ENCODE assay signal across 20 mouse cellular contexts in genomic region chr12:75520395-75520794, GRCm38 (mm10).
DNase-seq lines count a peak whose midpoint lies in the region; ATAC-seq and TF ChIP-seq lines count a peak whose summit lies in the region.
"Had no signal": no experiment of that assay in that cellular context is flagged by ENCODE, and none has a peak within 500 bp of the region (broad histone marks: within the 10 kb centered on the region; RNA-seq: fewer than 3 reads in every experiment).

No protein-coding gene starts in this region.

- H3K27ac ChIP-seq in embryonic facial prominence, embryonic 14.5 days (replicated peaks; ENCODE audit: low read depth, low read length) = 0 out of 2 replicates have a peak overlapping the region, but pooled peaks have one; percentile 28
- no peak overlapping the region for H3K27ac ChIP-seq in embryonic facial prominence, embryonic 10.5 days (replicated peaks)
- no peak overlapping the region for H3K27ac ChIP-seq in kidney, embryonic 16.5 days (ENCODE audit: low read length)
- peak overlapping the region; percentile 75; the same call in 1 of the 2 replicates for H3K27ac ChIP-seq in ES-E14 (ENCODE audit: insufficient read depth, low read depth, low read length, poor library complexity, severe bottlenecking)
- H3K27ac ChIP-seq in forebrain, postnatal 0 days (ENCODE audit: low read depth, low read length) = peak overlapping the region; percentile 30; the same call in 1 of the 2 replicates
- H3K27ac ChIP-seq: limb, embryonic 13.5 days; macrophage had no signal

- H3K9ac ChIP-seq in embryonic facial prominence, embryonic 14.5 days (ENCODE audit: low read depth, low read length) = no peak overlapping the region
- no peak overlapping the region for H3K9ac ChIP-seq in kidney, embryonic 16.5 days (replicated peaks; ENCODE audit: low read length)
- no peak overlapping the region for H3K9ac ChIP-seq in ES-E14 (ENCODE audit: insufficient read depth, low read depth, low read length, poor library complexity, severe bottlenecking)
- no peak overlapping the region for H3K9ac ChIP-seq in forebrain, postnatal 0 days
- H3K9ac ChIP-seq: heart, embryonic 12.5 days; kidney, embryonic 15.5 days; limb, embryonic 13.5 days; liver, postnatal 0 days had no signal

- no peaks in the 10 kb centered on the region for H3K9me3 ChIP-seq in embryonic facial prominence, embryonic 14.5 days (ENCODE audit: control insufficient read depth, low read length)
- no peaks in the 10 kb centered on the region for H3K9me3 ChIP-seq in embryonic facial prominence, embryonic 10.5 days
- H3K9me3 ChIP-seq in kidney, embryonic 16.5 days (ENCODE audit: low read length) = no peaks in the 10 kb centered on the region
- H3K9me3 ChIP-seq in ES-E14 (ENCODE audit: control insufficient read depth, insufficient read depth, low read depth, low read length) = no peaks in the 10 kb centered on the region
- H3K9me3 ChIP-seq in forebrain, postnatal 0 days (ENCODE audit: low read length) = no peaks in the 10 kb centered on the region
- H3K9me3 ChIP-seq: heart, embryonic 12.5 days; kidney, embryonic 15.5 days; limb, embryonic 13.5 days had no signal

- in situ Hi-C loops in ES-E14 (cut with MboI; ENCODE audit: low sequenced_read_pairs in 2 of 2, unreplicated experiment in 2 of 2) = no loop called here

- no peaks in the 10 kb centered on the region for H3K36me3 ChIP-seq in embryonic facial prominence, embryonic 14.5 days (ENCODE audit: control insufficient read depth, insufficient read depth, low read length)
- H3K36me3 ChIP-seq in embryonic facial prominence, embryonic 10.5 days (replicated peaks) = peaks cover 2% of the 10 kb centered on the region; the same call in 1 of the 2 replicates
- H3K36me3 ChIP-seq in kidney, embryonic 16.5 days (ENCODE audit: insufficient read depth, low read length) = no peaks in the 10 kb centered on the region
- H3K36me3 ChIP-seq in ES-E14 (ENCODE audit: control insufficient read depth, insufficient read depth, low read length, poor library complexity, severe bottlenecking) = no peaks in the 10 kb centered on the region
- H3K36me3 ChIP-seq in forebrain, postnatal 0 days (ENCODE audit: insufficient read depth) = no peaks in the 10 kb centered on the region

- 0 out of 2 replicates have a peak, but pooled peaks have one; percentile 26 for ATAC-seq in embryonic facial prominence, embryonic 14.5 days (ENCODE audit: low read depth)
- 0 out of 2 replicates have a peak, but pooled peaks have one; percentile 31 for ATAC-seq in kidney, embryonic 16.5 days (ENCODE audit: low FRiP score, low TSS enrichment)
- peak; percentile 51 for ATAC-seq in forebrain, postnatal 0 days
- ATAC-seq: liver, postnatal 0 days had no signal

- DNase-seq in embryonic facial prominence, embryonic 14.5 days (ENCODE audit: low spot score) = no peak
- no peak for DNase-seq in embryonic facial prominence, embryonic 10.5 days (ENCODE audit: low spot score)
- DNase-seq in kidney, postnatal 25 days = no peak
- no peak for DNase-seq in ES-E14 (ENCODE audit: low read depth, low spot score)
- DNase-seq in forebrain, postnatal 0 days = peak; percentile 20
- DNase-seq in adrenal gland, adult 2 months = no peak
- no peak for DNase-seq in right cerebral cortex, postnatal 25 days
- DNase-seq: adrenal gland, postnatal 25 days; cerebellum, postnatal 25 days; gastrocnemius, postnatal 14 days; liver, postnatal 0 days; right cerebral cortex, postnatal 14 days; thymus, postnatal 14 days had no signal

- H3K4me1 ChIP-seq in embryonic facial prominence, embryonic 14.5 days (ENCODE audit: control insufficient read depth, insufficient read depth, low read length) = peaks cover 14% of the 10 kb centered on the region
- H3K4me1 ChIP-seq in embryonic facial prominence, embryonic 10.5 days = peaks cover 23% of the 10 kb centered on the region
- H3K4me1 ChIP-seq in kidney, embryonic 16.5 days (ENCODE audit: insufficient read depth, low read length) = peaks cover 17% of the 10 kb centered on the region
- peaks cover 6 to 22% of the 10 kb centered on the region in 2 experiments; a peak in 3 of 4 replicates for H3K4me1 ChIP-seq in ES-E14 (ENCODE audit: control insufficient read depth in 2 of 2, insufficient read depth in 2 of 2, low read length in 2 of 2, poor library complexity in 1 of 2)
- no peaks in the 10 kb centered on the region; the same call in 1 of the 2 replicates for H3K4me1 ChIP-seq in forebrain, postnatal 0 days (ENCODE audit: insufficient read depth)

- no peak overlapping the region for H3K4me2 ChIP-seq in embryonic facial prominence, embryonic 14.5 days (ENCODE audit: low read depth, low read length)
- H3K4me2 ChIP-seq in kidney, embryonic 16.5 days (replicated peaks; ENCODE audit: low read depth, low read length) = no peak overlapping the region
- no peak overlapping the region for H3K4me2 ChIP-seq in forebrain, postnatal 0 days (ENCODE audit: low read depth)
- H3K4me2 ChIP-seq: heart, embryonic 12.5 days; kidney, embryonic 15.5 days; limb, embryonic 13.5 days had no signal

- no peak for TF ChIP-seq CTCF in forebrain, postnatal 0 days (IDR thresholded peaks at IDR 0.05; ENCODE audit: low read depth)

- WGBS in embryonic facial prominence, embryonic 14.5 days = 68% methylated on average over 3 of the region's 3 CpGs
- 80% methylated on average over 3 of the region's 3 CpGs for WGBS in embryonic facial prominence, embryonic 10.5 days
- WGBS in kidney, embryonic 16.5 days = 65% methylated on average over 3 of the region's 3 CpGs
- whole genome bisulfite sequencing in forebrain, postnatal 0 days = 38% methylated on average over 3 of the region's 3 CpGs

- no peaks in the 10 kb centered on the region for H3K27me3 ChIP-seq in embryonic facial prominence, embryonic 14.5 days (replicated peaks; ENCODE audit: control insufficient read depth, insufficient read depth, low read length)
- no peaks in the 10 kb centered on the region for H3K27me3 ChIP-seq in embryonic facial prominence, embryonic 10.5 days (replicated peaks; ENCODE audit: low read depth, poor library complexity, severe bottlenecking)
- no peaks in the 10 kb centered on the region for H3K27me3 ChIP-seq in kidney, embryonic 16.5 days (ENCODE audit: insufficient read depth, low read length)
- H3K27me3 ChIP-seq in forebrain, postnatal 0 days (ENCODE audit: insufficient read depth, low read length) = no peaks in the 10 kb centered on the region
- H3K27me3 ChIP-seq: CH12.LX; heart, embryonic 12.5 days; kidney, embryonic 15.5 days; limb, embryonic 13.5 days had no signal

- no peak overlapping the region for H3K4me3 ChIP-seq in embryonic facial prominence, embryonic 14.5 days (ENCODE audit: low read depth, low read length)
- no peak overlapping the region for H3K4me3 ChIP-seq in embryonic facial prominence, embryonic 10.5 days
- no peak overlapping the region for H3K4me3 ChIP-seq in kidney, embryonic 16.5 days (ENCODE audit: low read length)
- no peak overlapping the region for H3K4me3 ChIP-seq in ES-E14 (ENCODE audit: insufficient read depth in 1 of 2, low read depth in 1 of 2, low read length in 2 of 2, poor library complexity in 1 of 2, severe bottlenecking in 1 of 2)
- H3K4me3 ChIP-seq in forebrain, postnatal 0 days (ENCODE audit: low read depth, low read length) = no peak overlapping the region
- H3K4me3 ChIP-seq: heart, embryonic 12.5 days; kidney, embryonic 15.5 days; limb, embryonic 13.5 days; myocyte had no signal

TF ChIP-seq in ES-E14, 5 proteins besides CTCF, POLR2A, EP300 and RAD21:
- TF ChIP-seq HCFC1 (IDR thresholded peaks at IDR 0.05; ENCODE audit: borderline replicate concordance, insufficient read depth, low read length) (no peak), MAFK (IDR thresholded peaks at IDR 0.05; ENCODE audit: insufficient read depth, low read depth, low read length) (no peak), ZC3H11A (IDR thresholded peaks at IDR 0.05; ENCODE audit: borderline replicate concordance, low read depth, low read length) (no peak), ZNF384 (IDR thresholded peaks at IDR 0.05; ENCODE audit: low read depth, low read length) (no peak), CHD2 (IDR thresholded peaks at IDR 0.05; ENCODE audit: low read depth, low read length) (no peak)

Comparison
In these comparisons a context has a peak if more than half of its experiments do, and no peak if none do; other contexts are left out.
1. H3K27ac ChIP-seq: peak in embryonic facial prominence, embryonic 14.5 days (single experiment), ES-E14 (single experiment) and forebrain, postnatal 0 days (single experiment); none in embryonic facial prominence, embryonic 10.5 days (single experiment) and kidney, embryonic 16.5 days (single experiment).
2. Peak in every context shown above with its lines, with median percentiles within 50 percentile points of each other: ATAC-seq.